Mouse (Mus musculus): ENCODE results near the gene Gon4l. TPM values are rescaled to one million over a fixed set of nuclear protein-coding genes. Genes with fewer than 3 reads are reported as not detected.
A peak's percentile ranks its signal among the peaks of the same experiment; 100 is the strongest.

Gene Gon4l
- polyA plus RNA-seq, 1 experiment from 2014 or later, result 6.6 TPM

- H3K4me3 ChIP-seq (ENCODE audit: low read length), result no peak overlapping the region
- H3K4me1 ChIP-seq (ENCODE audit: control insufficient read depth, insufficient read depth, low read length), result no peaks in the 10 kb centered on the region
- peaks cover 24% of the 10 kb centered on the region for H3K36me3 ChIP-seq (ENCODE audit: control insufficient read depth, insufficient read depth, low read length)
- 87% methylated on average over 6 of the region's 6 CpGs for WGBS
- H3K9ac ChIP-seq (ENCODE audit: low read depth, low read length), result no peak overlapping the region
- H3K4me2 ChIP-seq (ENCODE audit: low read depth, low read length), result no peak overlapping the region
- no peaks in the 10 kb centered on the region for H3K9me3 ChIP-seq (ENCODE audit: control insufficient read depth, low read length)
- ATAC-seq, result no peak
- no peak overlapping the region for H3K27ac ChIP-seq (ENCODE audit: low read length)
- H3K27me3 ChIP-seq (replicated peaks; ENCODE audit: control insufficient read depth, insufficient read depth, low read length), result no peaks in the 10 kb centered on the region
Observed at GRCm38 (mm10) chr3:88905209-88905608, 70.2 kb downstream of the Gon4l start.

GRCm38 (mm10) chr3:88905741-88906140, 70.7 kb downstream of the Gon4l start:
- Histone ChIP-seq H3K9ac (ENCODE audit: low read depth, low read length) (no peak overlapping the region), H3K4me1 (ENCODE audit: control insufficient read depth, insufficient read depth, low read length) (no peaks in the 10 kb centered on the region), H3K27me3 (replicated peaks; ENCODE audit: control insufficient read depth, insufficient read depth, low read length) (no peaks in the 10 kb centered on the region), H3K4me2 (ENCODE audit: low read depth, low read length) (no peak overlapping the region), H3K36me3 (ENCODE audit: control insufficient read depth, insufficient read depth, low read length) (peaks cover 24% of the 10 kb centered on the region), H3K9me3 (ENCODE audit: control insufficient read depth, low read length) (no peaks in the 10 kb centered on the region), H3K4me3 (ENCODE audit: low read length) (no peak overlapping the region), H3K27ac (ENCODE audit: low read length) (no peak overlapping the region)
- no peak for ATAC-seq
- 81% methylated on average over 2 of the region's 2 CpGs for WGBS

DNA sequence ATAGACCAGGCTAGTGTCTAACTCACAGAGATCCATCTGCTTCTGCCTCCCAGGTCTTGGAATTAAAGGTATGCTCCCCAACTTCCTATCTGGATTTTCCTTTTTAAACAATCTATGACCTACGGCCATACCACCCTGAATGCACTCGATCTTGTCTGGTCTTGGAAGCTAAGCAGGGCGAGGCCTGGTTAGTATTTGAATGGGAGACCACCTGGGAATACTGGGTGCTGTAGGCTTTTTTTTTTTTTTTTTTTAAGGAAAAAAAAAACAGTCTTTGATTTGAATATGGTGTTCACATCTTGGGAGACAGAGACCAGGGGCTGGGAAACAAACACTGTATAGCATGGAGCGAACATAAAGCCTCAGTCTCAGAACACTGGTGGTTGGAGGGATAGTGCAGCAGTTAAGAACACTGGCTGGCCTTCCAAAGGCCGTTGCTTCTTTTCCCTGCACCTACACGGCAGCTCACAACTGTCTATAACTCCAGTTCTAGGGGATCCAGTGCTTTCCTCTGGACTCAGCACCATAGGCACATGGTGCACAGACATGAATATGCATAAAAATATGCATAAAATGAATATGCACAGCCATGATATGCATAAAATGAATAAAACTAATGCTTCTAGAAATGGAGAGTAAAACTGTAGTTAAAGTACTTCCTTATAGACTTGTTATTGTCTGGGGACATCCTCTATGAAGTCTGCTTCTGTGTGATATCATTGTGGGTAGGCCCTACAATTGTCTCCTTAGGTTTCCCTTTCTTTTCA, 71.5 kb downstream of the Gon4l start:
- WGBS, result 78% methylated on average over 6 of the region's 6 CpGs
- no peaks in the 10 kb centered on the region for H3K9me3 ChIP-seq (ENCODE audit: control insufficient read depth, low read length)
- peaks cover 23% of the 10 kb centered on the region for H3K36me3 ChIP-seq (ENCODE audit: control insufficient read depth, insufficient read depth, low read length)
- H3K9ac ChIP-seq (ENCODE audit: low read depth, low read length), result no peak overlapping the region
- H3K27ac ChIP-seq (ENCODE audit: low read length), result no peak overlapping the region
- H3K4me3 ChIP-seq (ENCODE audit: low read length), result no peak overlapping the region
- no peak overlapping the region for H3K4me2 ChIP-seq (ENCODE audit: low read depth, low read length)
- no peaks in the 10 kb centered on the region for H3K4me1 ChIP-seq (ENCODE audit: control insufficient read depth, insufficient read depth, low read length)
- ATAC-seq, result no peak
- H3K27me3 ChIP-seq (replicated peaks; ENCODE audit: control insufficient read depth, insufficient read depth, low read length), result no peaks in the 10 kb centered on the region

- no peaks in the 10 kb centered on the region for H3K27me3 ChIP-seq (replicated peaks; ENCODE audit: control insufficient read depth, insufficient read depth, low read length)
- peak overlapping the region; percentile 83 for H3K4me2 ChIP-seq (ENCODE audit: low read depth, low read length)
- H3K4me3 ChIP-seq (ENCODE audit: low read length), result peak overlapping the region; percentile 72; the same call in 1 of the 2 replicates
- H3K27ac ChIP-seq (ENCODE audit: low read length), result no peak overlapping the region
- no peaks in the 10 kb centered on the region for H3K9me3 ChIP-seq (ENCODE audit: control insufficient read depth, low read length)
- H3K36me3 ChIP-seq (ENCODE audit: control insufficient read depth, insufficient read depth, low read length), result peaks cover 18% of the 10 kb centered on the region
- no peak overlapping the region for H3K9ac ChIP-seq (ENCODE audit: low read depth, low read length)
- peaks cover 6% of the 10 kb centered on the region for H3K4me1 ChIP-seq (ENCODE audit: control insufficient read depth, insufficient read depth, low read length)
- WGBS, result 89% methylated on average over 7 of the region's 7 CpGs
- ATAC-seq, result no peak
Observed at GRCm38 (mm10) chr3:88912585-88912984, 77.6 kb downstream of the Gon4l start.

- H3K36me3 ChIP-seq (ENCODE audit: control insufficient read depth, insufficient read depth, low read length), result peaks cover 12% of the 10 kb centered on the region
- H3K27me3 ChIP-seq (replicated peaks; ENCODE audit: control insufficient read depth, insufficient read depth, low read length), result no peaks in the 10 kb centered on the region
- H3K4me2 ChIP-seq (ENCODE audit: low read depth, low read length), result peak within 1 kb of the TSS; percentile 83
- peak; percentile 99 for ATAC-seq
- H3K9me3 ChIP-seq (ENCODE audit: control insufficient read depth, low read length), result no peaks in the 10 kb centered on the region
- peak within 1 kb of the TSS; percentile 72 for H3K4me3 ChIP-seq (ENCODE audit: low read length)
- H3K4me1 ChIP-seq (ENCODE audit: control insufficient read depth, insufficient read depth, low read length), result peaks cover 6% of the 10 kb centered on the region
- H3K9ac ChIP-seq (ENCODE audit: low read depth, low read length), result peak within 1 kb of the TSS; percentile 82
- peak within 1 kb of the TSS; percentile 90 for H3K27ac ChIP-seq (ENCODE audit: low read length)
- WGBS, result under 1% methylated on average over 61 of the region's 62 CpGs
Observed at GRCm38 (mm10) chr3:88913511-88914383, 78.7 kb downstream of the Gon4l start, which contains the start of gene Msto1. Gene Msto1, minus strand, starts transcription at chr3:88913999.

DNA sequence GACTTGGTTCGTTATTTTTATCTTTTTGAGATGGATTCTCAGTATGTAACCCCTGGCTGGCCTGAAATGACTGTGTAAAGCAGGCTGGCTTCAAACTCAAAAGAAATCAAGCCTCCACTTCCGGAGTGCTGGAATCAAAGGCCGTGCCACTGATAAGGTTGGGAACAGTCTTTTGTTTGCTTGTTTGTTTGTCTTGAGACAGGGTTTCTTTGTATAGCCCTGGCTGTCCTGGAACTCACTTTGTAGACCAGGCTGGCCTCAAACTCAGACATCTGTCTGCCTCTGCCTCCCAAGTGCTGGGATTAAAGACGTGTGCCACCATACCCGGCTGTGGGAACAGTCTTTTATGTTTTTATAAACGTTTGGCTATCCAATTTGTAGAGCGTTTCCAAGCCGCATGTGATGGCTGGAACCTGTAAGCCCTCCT, 79.4 kb downstream of the Gon4l start:
- H3K27ac ChIP-seq (ENCODE audit: low read length), result peak overlapping the region; percentile 90
- peak overlapping the region; percentile 78 for H3K4me2 ChIP-seq (ENCODE audit: low read depth, low read length)
- H3K4me3 ChIP-seq (ENCODE audit: low read length), result peak overlapping the region; percentile 72
- no peaks in the 10 kb centered on the region for H3K9me3 ChIP-seq (ENCODE audit: control insufficient read depth, low read length)
- H3K4me1 ChIP-seq (ENCODE audit: control insufficient read depth, insufficient read depth, low read length), result peaks cover 6% of the 10 kb centered on the region
- peaks cover 12% of the 10 kb centered on the region; the same call in 1 of the 2 replicates for H3K36me3 ChIP-seq (ENCODE audit: control insufficient read depth, insufficient read depth, low read length)
- no peaks in the 10 kb centered on the region for H3K27me3 ChIP-seq (replicated peaks; ENCODE audit: control insufficient read depth, insufficient read depth, low read length)
- peak overlapping the region; percentile 82 for H3K9ac ChIP-seq (ENCODE audit: low read depth, low read length)
- 25% methylated on average over 8 of the region's 8 CpGs for WGBS
- peak; percentile 11; the same call in 1 of the 2 replicates for ATAC-seq

- no peak for ATAC-seq
- Histone ChIP-seq H3K4me2 (ENCODE audit: low read depth, low read length) (no peak overlapping the region), H3K27ac (ENCODE audit: low read length) (no peak overlapping the region), H3K4me1 (ENCODE audit: control insufficient read depth, insufficient read depth, low read length) (no peaks in the 10 kb centered on the region), H3K36me3 (ENCODE audit: control insufficient read depth, insufficient read depth, low read length) (peaks cover 11% of the 10 kb centered on the region), H3K4me3 (ENCODE audit: low read length) (no peak overlapping the region), H3K27me3 (replicated peaks; ENCODE audit: control insufficient read depth, insufficient read depth, low read length) (no peaks in the 10 kb centered on the region), H3K9ac (ENCODE audit: low read depth, low read length) (no peak overlapping the region), H3K9me3 (ENCODE audit: control insufficient read depth, low read length) (no peaks in the 10 kb centered on the region)
- 62% methylated on average over 13 of the region's 13 CpGs for WGBS
Observed at GRCm38 (mm10) chr3:88918981-88919380, 84.0 kb downstream of the Gon4l start.

GRCm38 (mm10) chr3:88921411-88921810, 86.4 kb downstream of the Gon4l start:
- Histone ChIP-seq H3K27ac (ENCODE audit: low read length) (no peak overlapping the region), H3K4me3 (ENCODE audit: low read length) (no peak overlapping the region), H3K9ac (ENCODE audit: low read depth, low read length) (no peak overlapping the region), H3K9me3 (ENCODE audit: control insufficient read depth, low read length) (no peaks in the 10 kb centered on the region), H3K4me1 (ENCODE audit: control insufficient read depth, insufficient read depth, low read length) (no peaks in the 10 kb centered on the region), H3K4me2 (ENCODE audit: low read depth, low read length) (no peak overlapping the region), H3K27me3 (replicated peaks; ENCODE audit: control insufficient read depth, insufficient read depth, low read length) (no peaks in the 10 kb centered on the region), H3K36me3 (ENCODE audit: control insufficient read depth, insufficient read depth, low read length) (peaks cover 11% of the 10 kb centered on the region)
- 97% methylated on average over 9 of the region's 9 CpGs for WGBS
- ATAC-seq, result no peak

DNA sequence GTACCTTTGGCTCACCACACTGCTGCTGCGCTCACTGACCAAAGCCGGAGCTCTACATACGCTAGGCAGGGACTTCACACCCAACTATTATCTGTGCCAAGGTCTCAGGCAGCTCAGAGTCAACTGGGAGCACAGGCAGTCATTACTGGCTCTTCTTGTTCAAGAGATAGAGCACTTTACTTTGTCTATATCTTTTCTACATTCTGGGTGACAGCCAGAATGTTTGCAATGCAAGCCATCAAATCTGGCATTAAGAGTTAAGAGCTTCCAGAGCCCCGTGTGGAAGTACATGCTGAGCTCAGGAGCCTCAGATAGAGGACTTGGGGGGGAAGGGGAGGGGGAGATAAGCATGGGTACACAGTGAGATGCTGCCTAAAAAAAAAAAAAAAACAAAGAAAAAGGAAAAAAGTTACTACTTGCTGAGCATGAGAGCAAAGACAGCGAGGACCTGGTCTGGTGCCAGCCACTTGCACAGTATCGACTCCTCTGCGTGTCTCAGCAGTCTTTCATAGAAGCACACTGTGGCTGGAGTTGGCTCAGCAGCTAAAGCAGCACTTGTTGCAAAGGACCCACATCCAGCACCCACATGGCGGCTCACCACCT, 89.1 kb downstream of the Gon4l start:
- Histone ChIP-seq H3K27me3 (replicated peaks; ENCODE audit: control insufficient read depth, insufficient read depth, low read length) (no peaks in the 10 kb centered on the region), H3K4me1 (ENCODE audit: control insufficient read depth, insufficient read depth, low read length) (no peaks in the 10 kb centered on the region), H3K27ac (ENCODE audit: low read length) (no peak overlapping the region), H3K36me3 (ENCODE audit: control insufficient read depth, insufficient read depth, low read length) (peaks cover 20% of the 10 kb centered on the region), H3K9ac (ENCODE audit: low read depth, low read length) (no peak overlapping the region), H3K9me3 (ENCODE audit: control insufficient read depth, low read length) (no peaks in the 10 kb centered on the region), H3K4me3 (ENCODE audit: low read length) (no peak overlapping the region), H3K4me2 (ENCODE audit: low read depth, low read length) (no peak overlapping the region)
- ATAC-seq, result no peak
- WGBS, result 88% methylated on average over 8 of the region's 8 CpGs
